Mouse (Mus musculus): ENCODE measurements around the gene Dffa.

DNA sequence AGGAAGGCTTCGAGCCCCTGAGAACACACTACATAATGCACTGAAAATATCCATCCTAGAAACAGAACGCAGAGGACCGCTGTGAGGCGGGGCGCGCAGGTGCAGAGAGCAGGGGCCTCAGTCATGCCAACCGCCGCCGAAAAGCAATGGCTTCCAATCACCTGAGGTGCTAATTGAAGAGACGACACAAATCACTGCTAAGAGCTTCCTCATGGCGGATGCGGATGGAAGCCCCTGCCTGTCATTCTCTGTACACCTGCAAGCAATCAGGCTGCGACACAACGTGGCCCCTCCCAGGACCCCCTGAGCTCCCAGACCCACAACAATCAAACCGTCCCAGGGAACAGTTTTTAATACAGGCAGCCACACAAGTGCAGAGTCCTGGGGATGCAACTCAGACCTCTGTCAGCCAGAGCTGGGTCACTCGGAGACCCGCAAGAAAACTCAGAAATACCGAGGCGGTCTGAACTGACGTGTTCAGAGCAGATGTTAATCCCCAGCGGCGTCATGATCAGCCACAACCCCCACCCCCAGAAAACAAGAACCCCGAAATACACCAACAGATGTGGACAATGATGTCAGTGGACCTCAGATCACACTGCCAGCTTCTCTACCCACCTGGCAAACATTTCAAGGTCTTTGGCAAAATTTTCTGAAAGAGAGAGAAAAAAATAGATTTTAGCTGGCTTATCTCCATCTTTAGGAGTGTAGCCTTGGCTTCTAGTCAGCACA lies 27.2 kb downstream of the Dffa start:
- TF ChIP-seq POLR2AphosphoS5 (IDR thresholded peaks at IDR 0.05; ENCODE audit: insufficient replicate concordance, low read depth, low read length) (no peak), CTCF (IDR thresholded peaks at IDR 0.05; ENCODE audit: low read depth, low read length) (no peak), GATA1 (IDR thresholded peaks at IDR 0.05; ENCODE audit: borderline replicate concordance, low read length) (no peak), TAL1 (conservative IDR thresholded peaks at IDR 0.05; ENCODE audit: low read depth, low read length) (no peak)

All from G1E (cell line).